Mouse (Mus musculus): ENCODE results near the gene Tenm1. TPM values are rescaled to one million over a fixed set of nuclear protein-coding genes. Genes with fewer than 3 reads are reported as not detected.

The Tenm1 gene
- total and polyA plus RNA-seq, 2 experiments from 2014 or later = not detected

- TF ChIP-seq CTCF (IDR thresholded peaks at IDR 0.05; ENCODE audit: low read depth) (no peak), EP300 (IDR thresholded peaks at IDR 0.05; ENCODE audit: low read depth) (no peak)
- Histone ChIP-seq H3K4me2 (ENCODE audit: low read depth, low read length) (no peak overlapping the region), H3K4me3 (ENCODE audit: low read depth, low read length) (no peak overlapping the region), H3K9me3 (replicated peaks; ENCODE audit: control insufficient read depth, low read length) (no peaks in the 10 kb centered on the region), H3K27me3 (ENCODE audit: control insufficient read depth, insufficient read depth, low read length) (no peaks in the 10 kb centered on the region), H3K4me1 (ENCODE audit: control insufficient read depth, insufficient read depth) (no peaks in the 10 kb centered on the region), H3K27ac (ENCODE audit: low read depth) (no peak overlapping the region), H3K36me3 (replicated peaks; ENCODE audit: control insufficient read depth, insufficient read depth, low read length) (no peaks in the 10 kb centered on the region), H3K9ac (replicated peaks; ENCODE audit: low read depth, low read length) (no peak overlapping the region)
- 79% methylated on average over 2 of the region's 2 CpGs for WGBS
- ATAC-seq (ENCODE audit: insufficient read depth, low read depth) (no peak), DNase-seq (ENCODE audit: low spot score) (no peak)
Observed at GRCm38 (mm10) chrX:42522868-42523267, 906.1 kb downstream of the Tenm1 start.

GRCm38 (mm10) chrX:42512567-42512966, 916.4 kb downstream of the Tenm1 start:
- ATAC-seq (ENCODE audit: insufficient read depth, low read depth) (no peak), DNase-seq (ENCODE audit: low spot score) (no peak)
- Histone ChIP-seq H3K36me3 (replicated peaks; ENCODE audit: control insufficient read depth, insufficient read depth, low read length) (no peaks in the 10 kb centered on the region), H3K27ac (ENCODE audit: low read depth) (no peak overlapping the region), H3K9me3 (replicated peaks; ENCODE audit: control insufficient read depth, low read length) (no peaks in the 10 kb centered on the region), H3K27me3 (ENCODE audit: control insufficient read depth, insufficient read depth, low read length) (no peaks in the 10 kb centered on the region), H3K9ac (replicated peaks; ENCODE audit: low read depth, low read length) (no peak overlapping the region), H3K4me2 (ENCODE audit: low read depth, low read length) (no peak overlapping the region), H3K4me3 (ENCODE audit: low read depth, low read length) (no peak overlapping the region), H3K4me1 (ENCODE audit: control insufficient read depth, insufficient read depth) (no peaks in the 10 kb centered on the region)
- TF ChIP-seq CTCF (IDR thresholded peaks at IDR 0.05; ENCODE audit: low read depth) (peak; percentile 30), EP300 (IDR thresholded peaks at IDR 0.05; ENCODE audit: low read depth) (no peak)

GRCm38 (mm10) chrX:42511105-42511504, 917.8 kb downstream of the Tenm1 start:
- TF ChIP-seq CTCF (IDR thresholded peaks at IDR 0.05; ENCODE audit: low read depth) (no peak), EP300 (IDR thresholded peaks at IDR 0.05; ENCODE audit: low read depth) (no peak)
- ATAC-seq (ENCODE audit: insufficient read depth, low read depth) = no peak
- no peaks in the 10 kb centered on the region for H3K36me3 ChIP-seq (replicated peaks; ENCODE audit: control insufficient read depth, insufficient read depth, low read length)
- H3K27ac ChIP-seq (ENCODE audit: low read depth) = no peak overlapping the region
- no peaks in the 10 kb centered on the region for H3K4me1 ChIP-seq (ENCODE audit: control insufficient read depth, insufficient read depth)
- H3K4me3 ChIP-seq (ENCODE audit: low read depth, low read length) = no peak overlapping the region
- no peaks in the 10 kb centered on the region for H3K27me3 ChIP-seq (ENCODE audit: control insufficient read depth, insufficient read depth, low read length)
- DNase-seq (ENCODE audit: low spot score) = no peak
- WGBS = 63% methylated on average over 2 of the region's 2 CpGs
- no peaks in the 10 kb centered on the region for H3K9me3 ChIP-seq (replicated peaks; ENCODE audit: control insufficient read depth, low read length)
- H3K4me2 ChIP-seq (ENCODE audit: low read depth, low read length) = no peak overlapping the region
- no peak overlapping the region for H3K9ac ChIP-seq (replicated peaks; ENCODE audit: low read depth, low read length)

- Histone ChIP-seq H3K4me3 (ENCODE audit: low read depth, low read length) (peak within 1 kb of the TSS; percentile 8; the same call in 1 of the 2 replicates), H3K9ac (replicated peaks; ENCODE audit: low read depth, low read length) (no peak within 1 kb of the TSS)
Observed at GRCm38 (mm10) chrX:42502291-42503043, 926.5 kb downstream of the Tenm1 start, which contains the start of gene Sh2d1a. Gene Sh2d1a (plus strand): TSS chrX:42502453.

GRCm38 (mm10) chrX:42500538-42500937, 928.4 kb downstream of the Tenm1 start:
- Histone ChIP-seq H3K9ac (replicated peaks; ENCODE audit: low read depth, low read length) (no peak overlapping the region), H3K27me3 (ENCODE audit: control insufficient read depth, insufficient read depth, low read length) (no peaks in the 10 kb centered on the region), H3K4me3 (ENCODE audit: low read depth, low read length) (no peak overlapping the region), H3K4me1 (ENCODE audit: control insufficient read depth, insufficient read depth) (no peaks in the 10 kb centered on the region), H3K9me3 (replicated peaks; ENCODE audit: control insufficient read depth, low read length) (no peaks in the 10 kb centered on the region), H3K4me2 (ENCODE audit: low read depth, low read length) (no peak overlapping the region), H3K27ac (ENCODE audit: low read depth) (no peak overlapping the region), H3K36me3 (replicated peaks; ENCODE audit: control insufficient read depth, insufficient read depth, low read length) (no peaks in the 10 kb centered on the region)
- ATAC-seq (ENCODE audit: insufficient read depth, low read depth) (no peak), DNase-seq (ENCODE audit: low spot score) (no peak)
- TF ChIP-seq CTCF (IDR thresholded peaks at IDR 0.05; ENCODE audit: low read depth) (no peak), EP300 (IDR thresholded peaks at IDR 0.05; ENCODE audit: low read depth) (no peak)

More at GRCm38 (mm10) chrX:42502291-42503043, 926.5 kb downstream of the Tenm1 start, which contains the start of gene Sh2d1a:
- no peak within 1 kb of the TSS for H3K4me2 ChIP-seq (ENCODE audit: low read depth, low read length)
- H3K27ac ChIP-seq (ENCODE audit: low read depth) = no peak within 1 kb of the TSS
- no peaks in the 10 kb centered on the region for H3K27me3 ChIP-seq (ENCODE audit: control insufficient read depth, insufficient read depth, low read length)
- TF ChIP-seq CTCF (IDR thresholded peaks at IDR 0.05; ENCODE audit: low read depth) = no peak
- no peak for TF ChIP-seq EP300 (IDR thresholded peaks at IDR 0.05; ENCODE audit: low read depth)
- no peaks in the 10 kb centered on the region for H3K36me3 ChIP-seq (replicated peaks; ENCODE audit: control insufficient read depth, insufficient read depth, low read length)
- H3K4me1 ChIP-seq (ENCODE audit: control insufficient read depth, insufficient read depth) = no peaks in the 10 kb centered on the region
- WGBS = 72% methylated on average over 13 of the region's 13 CpGs
- H3K9me3 ChIP-seq (replicated peaks; ENCODE audit: control insufficient read depth, low read length) = no peaks in the 10 kb centered on the region
- ATAC-seq (ENCODE audit: insufficient read depth, low read depth) (no peak), DNase-seq (ENCODE audit: low spot score) (no peak)

- Histone ChIP-seq H3K9ac (replicated peaks; ENCODE audit: low read depth, low read length) (no peak overlapping the region), H3K27ac (ENCODE audit: low read depth) (no peak overlapping the region), H3K36me3 (replicated peaks; ENCODE audit: control insufficient read depth, insufficient read depth, low read length) (no peaks in the 10 kb centered on the region), H3K9me3 (replicated peaks; ENCODE audit: control insufficient read depth, low read length) (no peaks in the 10 kb centered on the region), H3K27me3 (ENCODE audit: control insufficient read depth, insufficient read depth, low read length) (no peaks in the 10 kb centered on the region), H3K4me1 (ENCODE audit: control insufficient read depth, insufficient read depth) (no peaks in the 10 kb centered on the region), H3K4me2 (ENCODE audit: low read depth, low read length) (no peak overlapping the region), H3K4me3 (ENCODE audit: low read depth, low read length) (no peak overlapping the region)
- DNase-seq (ENCODE audit: low spot score) (no peak), ATAC-seq (ENCODE audit: insufficient read depth, low read depth) (no peak)
- 84% methylated on average over 8 of the region's 8 CpGs for WGBS
- no peak for TF ChIP-seq EP300 (IDR thresholded peaks at IDR 0.05; ENCODE audit: low read depth)
- TF ChIP-seq CTCF (IDR thresholded peaks at IDR 0.05; ENCODE audit: low read depth) = no peak
Observed at GRCm38 (mm10) chrX:42490336-42490735, 938.6 kb downstream of the Tenm1 start.

Data from heart, postnatal 0 days (tissue).